Mouse (Mus musculus): ENCODE data around the gene Gatm. TPM values are rescaled to one million over a fixed set of nuclear protein-coding genes. Genes with fewer than 3 reads are reported as not detected.

Gene Gatm
- polyA plus RNA-seq, 1 experiment from 2014 or later: 45.0 TPM

DNA sequence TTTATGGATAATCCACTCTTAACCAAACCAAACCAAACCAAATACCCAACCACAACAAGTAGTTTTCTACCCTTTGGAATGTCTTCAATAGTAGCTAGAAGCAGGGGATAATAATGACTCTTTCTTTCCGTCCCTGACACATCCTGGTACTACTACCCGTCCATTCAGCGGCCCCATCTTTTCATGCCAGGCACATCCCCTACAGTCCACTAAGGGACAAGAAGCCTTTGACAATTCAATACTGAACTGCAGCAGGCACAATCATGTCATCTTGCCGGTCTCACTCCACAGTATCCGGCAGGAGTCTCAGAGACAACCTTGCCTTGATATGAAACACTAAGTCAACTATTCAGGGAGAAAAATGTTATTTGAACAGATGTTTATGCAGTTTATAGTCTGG, 5.3 kb downstream of the Gatm start:
- WGBS: 77% methylated on average over 5 of the region's 5 CpGs
- Histone ChIP-seq H3K4me2 (no peak overlapping the region), H3K36me3 (0 out of 2 replicates have a peak, but pooled peaks cover 3% of the 10 kb centered on the region), H3K4me1 (peaks cover 2% of the 10 kb centered on the region; the same call in 1 of the 2 replicates), H3K27me3 (replicated peaks) (no peaks in the 10 kb centered on the region), H3K27ac (replicated peaks) (no peak overlapping the region), H3K4me3 (replicated peaks) (no peak overlapping the region), H3K9me3 (replicated peaks) (no peaks in the 10 kb centered on the region), H3K9ac (replicated peaks) (no peak overlapping the region)
- no peak for ATAC-seq (ENCODE audit: low FRiP score)

DNA sequence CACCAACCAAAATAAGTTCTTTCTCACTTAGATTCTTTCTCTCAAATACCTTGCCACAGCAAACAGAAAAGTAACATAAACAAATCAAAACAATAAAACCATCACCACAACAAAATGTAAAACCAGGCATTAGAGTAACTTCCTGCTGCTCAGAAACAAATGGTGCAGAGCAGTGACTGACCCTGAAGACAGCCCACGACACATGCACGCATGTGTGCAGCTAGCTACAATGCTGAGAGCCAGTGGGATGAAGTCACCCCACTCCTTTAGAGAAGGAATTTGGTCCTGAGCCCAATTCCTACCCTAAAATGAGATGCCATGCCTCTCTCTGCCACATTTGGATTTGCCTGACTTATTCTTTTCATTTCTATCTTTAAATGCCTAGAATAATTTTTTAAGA, 9.7 kb downstream of the Gatm start:
- Histone ChIP-seq H3K36me3 (peaks cover 10% of the 10 kb centered on the region), H3K4me2 (no peak overlapping the region), H3K27ac (replicated peaks) (no peak overlapping the region), H3K27me3 (replicated peaks) (no peaks in the 10 kb centered on the region), H3K4me3 (replicated peaks) (no peak overlapping the region), H3K9me3 (replicated peaks) (no peaks in the 10 kb centered on the region), H3K9ac (replicated peaks) (no peak overlapping the region), H3K4me1 (no peaks in the 10 kb centered on the region)
- ATAC-seq (ENCODE audit: low FRiP score): no peak
- 85% methylated on average over 2 of the region's 2 CpGs for WGBS

DNA sequence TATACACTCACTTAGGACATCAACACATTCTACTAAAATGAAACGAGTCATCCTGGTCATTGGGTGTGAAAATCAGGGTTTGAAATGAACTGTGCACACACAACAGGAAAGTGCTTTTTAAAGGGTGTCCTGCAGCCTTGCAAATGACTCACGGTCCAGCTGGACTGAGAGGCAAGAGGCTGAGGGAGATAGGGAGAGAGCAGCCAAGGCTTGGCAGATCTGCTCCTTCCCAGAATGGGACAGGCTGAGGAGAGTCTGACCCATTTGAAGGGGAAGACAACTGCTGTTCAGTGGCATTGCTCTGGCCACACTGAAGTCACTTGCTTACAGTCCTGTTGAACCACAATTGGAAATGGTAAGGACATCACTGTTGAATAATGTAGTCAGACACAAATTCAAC, 11.4 kb downstream of the Gatm start:
- no peaks in the 10 kb centered on the region for H3K27me3 ChIP-seq (replicated peaks)
- no peak overlapping the region for H3K9ac ChIP-seq (replicated peaks)
- no peak for ATAC-seq (ENCODE audit: low FRiP score)
- H3K36me3 ChIP-seq: peaks cover 10% of the 10 kb centered on the region
- no peak overlapping the region for H3K4me3 ChIP-seq (replicated peaks)
- H3K9me3 ChIP-seq (replicated peaks): no peaks in the 10 kb centered on the region
- H3K4me2 ChIP-seq: no peak overlapping the region
- H3K27ac ChIP-seq (replicated peaks): no peak overlapping the region
- H3K4me1 ChIP-seq: no peaks in the 10 kb centered on the region
- 89% methylated on average over 2 of the region's 2 CpGs for WGBS

DNA sequence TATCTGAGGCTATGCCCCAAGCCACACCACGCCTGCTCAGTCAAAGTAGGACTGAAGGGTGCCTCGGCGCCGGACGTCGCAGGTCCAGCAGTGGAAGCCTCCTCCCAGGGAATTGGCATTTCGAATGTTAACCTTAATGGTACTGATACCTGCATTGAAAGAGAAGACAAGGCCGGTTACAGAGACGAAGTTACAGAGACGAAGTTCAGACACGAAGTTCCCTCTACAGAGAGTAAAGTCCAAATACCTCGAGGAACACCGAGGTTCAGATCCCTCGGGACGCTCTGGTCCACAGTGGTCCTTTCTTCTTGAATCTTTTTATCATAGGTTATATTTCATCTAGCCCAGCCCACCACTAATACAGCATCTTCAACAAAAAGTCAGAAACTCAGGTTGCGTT, 15.6 kb downstream of the Gatm start:
- H3K27ac ChIP-seq (replicated peaks): no peak overlapping the region
- H3K9ac ChIP-seq (replicated peaks): no peak overlapping the region
- H3K9me3 ChIP-seq (replicated peaks): no peaks in the 10 kb centered on the region
- H3K4me3 ChIP-seq (replicated peaks): no peak overlapping the region
- 93% methylated on average over 16 of the region's 16 CpGs for WGBS
- ATAC-seq (ENCODE audit: low FRiP score): no peak
- H3K4me2 ChIP-seq: no peak overlapping the region
- peaks cover 7% of the 10 kb centered on the region for H3K36me3 ChIP-seq
- no peaks in the 10 kb centered on the region for H3K4me1 ChIP-seq
- no peaks in the 10 kb centered on the region for H3K27me3 ChIP-seq (replicated peaks)

DNA sequence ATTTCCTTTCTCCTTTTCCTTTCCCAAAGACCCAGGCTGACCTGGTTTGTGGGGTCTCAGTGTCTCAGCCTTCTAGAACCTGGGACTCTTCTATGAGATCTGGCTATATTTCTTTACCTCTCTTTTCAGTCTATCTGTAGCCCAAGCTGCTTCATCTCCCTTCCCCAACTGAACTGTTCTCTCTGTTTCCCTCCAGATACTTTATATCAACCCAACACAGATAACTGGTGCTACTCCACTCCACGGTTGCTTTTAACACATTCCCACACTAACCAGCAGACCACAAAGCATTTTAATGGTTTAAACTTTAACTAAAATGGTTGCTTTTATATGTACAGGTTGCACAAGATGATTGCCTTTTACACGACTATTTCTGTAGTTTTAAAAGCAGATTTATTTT, 19.9 kb downstream of the Gatm start:
- Histone ChIP-seq H3K4me3 (replicated peaks) (no peak overlapping the region), H3K27ac (replicated peaks) (no peak overlapping the region), H3K9ac (replicated peaks) (no peak overlapping the region), H3K4me1 (no peaks in the 10 kb centered on the region), H3K9me3 (replicated peaks) (no peaks in the 10 kb centered on the region), H3K36me3 (no peaks in the 10 kb centered on the region), H3K27me3 (replicated peaks) (no peaks in the 10 kb centered on the region), H3K4me2 (no peak overlapping the region)
- ATAC-seq (ENCODE audit: low FRiP score): no peak
- WGBS: 68% methylated on average over 2 of the region's 2 CpGs

DNA sequence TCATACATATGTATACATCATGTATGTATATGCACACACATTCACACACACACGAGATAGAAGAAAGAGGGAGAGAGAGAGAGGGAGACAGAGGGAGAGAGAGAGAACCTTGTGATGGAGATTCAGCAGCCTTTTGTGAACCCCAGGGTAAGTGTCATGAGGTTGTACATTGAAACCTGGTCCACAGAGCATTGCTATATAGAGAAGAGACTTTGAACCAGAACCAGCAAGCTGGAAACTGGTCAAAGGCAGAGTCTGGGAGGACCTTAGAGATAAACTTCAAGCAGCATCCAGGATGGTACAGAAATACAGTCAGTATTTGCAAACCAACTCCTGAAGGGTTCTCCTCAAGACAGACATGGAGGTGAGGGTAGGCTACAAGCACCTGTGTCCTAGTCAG, 20.8 kb downstream of the Gatm start:
- Histone ChIP-seq H3K36me3 (no peaks in the 10 kb centered on the region), H3K4me2 (no peak overlapping the region), H3K4me1 (no peaks in the 10 kb centered on the region), H3K9ac (replicated peaks) (no peak overlapping the region), H3K4me3 (replicated peaks) (no peak overlapping the region), H3K9me3 (replicated peaks) (no peaks in the 10 kb centered on the region), H3K27ac (replicated peaks) (no peak overlapping the region), H3K27me3 (replicated peaks) (no peaks in the 10 kb centered on the region)
- 80% methylated on average over 1 of the region's 1 CpGs for WGBS
- no peak for ATAC-seq (ENCODE audit: low FRiP score)

DNA sequence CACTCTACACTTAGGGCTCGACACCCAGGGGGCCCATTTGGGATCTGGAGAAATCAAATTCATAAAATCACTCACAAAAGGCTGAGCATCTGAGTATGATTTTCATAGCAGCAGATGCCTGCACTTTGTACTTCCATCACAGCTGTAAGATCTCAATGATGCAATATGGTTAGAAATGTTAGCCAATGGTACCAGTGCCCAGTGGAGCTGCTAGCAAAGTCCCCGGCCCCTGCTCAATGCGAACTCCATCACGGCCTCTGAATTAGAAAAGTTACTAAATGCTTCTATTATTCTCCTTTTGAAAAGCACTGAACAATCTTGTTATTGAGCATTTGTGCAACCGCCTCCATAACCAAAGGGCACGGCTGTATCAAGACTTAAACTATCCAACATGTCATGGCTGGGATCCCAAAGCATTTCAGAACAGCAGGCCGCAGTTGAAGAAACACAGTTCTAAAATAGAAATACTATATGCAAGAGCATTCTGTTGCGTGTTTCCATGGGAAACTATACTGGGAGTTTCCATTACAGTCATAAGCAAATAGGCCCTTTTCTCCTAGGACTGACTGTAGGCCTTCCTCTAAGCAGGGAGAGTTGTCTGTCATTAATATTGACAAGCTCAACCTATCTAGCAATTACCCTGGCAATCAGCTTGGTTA, 23.1 kb downstream of the Gatm start:
- ATAC-seq (ENCODE audit: low FRiP score): no peak
- Histone ChIP-seq H3K36me3 (no peaks in the 10 kb centered on the region), H3K27me3 (replicated peaks) (no peaks in the 10 kb centered on the region), H3K4me2 (no peak overlapping the region), H3K27ac (replicated peaks) (no peak overlapping the region), H3K9ac (replicated peaks) (no peak overlapping the region), H3K4me3 (replicated peaks) (no peak overlapping the region), H3K4me1 (no peaks in the 10 kb centered on the region), H3K9me3 (replicated peaks) (no peaks in the 10 kb centered on the region)
- 84% methylated on average over 8 of the region's 8 CpGs for WGBS

DNA sequence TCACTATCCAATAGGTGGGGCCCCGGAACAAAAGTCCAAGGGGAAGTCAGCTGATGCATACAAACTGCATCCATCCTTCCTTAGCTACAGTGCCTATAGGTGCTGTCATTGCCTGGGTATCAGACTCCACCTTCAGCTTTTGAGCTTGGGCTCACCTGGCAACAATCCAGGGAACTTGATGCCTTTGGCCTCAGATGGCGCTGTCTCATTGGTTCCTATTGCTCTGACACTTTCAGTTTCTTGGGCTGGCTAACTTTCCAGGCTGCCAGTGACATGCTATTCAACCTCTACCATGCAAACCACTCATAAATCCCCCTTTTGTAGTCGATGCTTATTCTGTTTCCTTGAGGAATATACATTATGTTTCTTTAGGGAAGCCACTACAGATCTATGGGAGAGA, 24.8 kb downstream of the Gatm start:
- ATAC-seq (ENCODE audit: low FRiP score): no peak
- no peak overlapping the region for H3K27ac ChIP-seq (replicated peaks)
- H3K4me3 ChIP-seq (replicated peaks): no peak overlapping the region
- H3K4me1 ChIP-seq: no peaks in the 10 kb centered on the region
- H3K27me3 ChIP-seq (replicated peaks): no peaks in the 10 kb centered on the region
- 83% methylated on average over 3 of the region's 3 CpGs for WGBS
- no peaks in the 10 kb centered on the region for H3K9me3 ChIP-seq (replicated peaks)
- no peak overlapping the region for H3K9ac ChIP-seq (replicated peaks)
- H3K4me2 ChIP-seq: no peak overlapping the region
- no peaks in the 10 kb centered on the region for H3K36me3 ChIP-seq

DNA sequence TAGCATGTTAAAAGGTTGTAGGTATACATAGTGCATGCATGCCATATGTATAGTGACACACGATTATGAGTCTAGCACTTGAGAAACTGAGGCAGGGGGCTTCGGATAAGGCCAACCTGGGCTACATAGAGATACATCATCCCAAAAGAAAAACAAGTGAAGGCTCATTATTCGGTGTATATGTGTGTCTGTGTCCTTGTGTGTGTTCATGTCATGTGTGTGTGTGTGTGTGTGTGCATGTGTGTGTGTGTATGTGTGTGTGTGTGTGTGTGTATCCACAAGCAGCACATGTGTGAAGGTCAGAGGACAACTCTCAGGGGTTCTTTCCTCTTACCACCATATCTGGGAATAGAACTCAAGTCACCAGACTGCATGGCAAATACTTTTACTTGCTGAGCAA, 28.8 kb downstream of the Gatm start:
- Histone ChIP-seq H3K27me3 (replicated peaks) (no peaks in the 10 kb centered on the region), H3K4me3 (replicated peaks) (no peak overlapping the region), H3K9ac (replicated peaks) (no peak overlapping the region), H3K4me1 (no peaks in the 10 kb centered on the region), H3K27ac (replicated peaks) (no peak overlapping the region), H3K4me2 (no peak overlapping the region), H3K36me3 (no peaks in the 10 kb centered on the region), H3K9me3 (replicated peaks) (no peaks in the 10 kb centered on the region)
- ATAC-seq (ENCODE audit: low FRiP score): no peak
- 91% methylated on average over 3 of the region's 3 CpGs for WGBS

DNA sequence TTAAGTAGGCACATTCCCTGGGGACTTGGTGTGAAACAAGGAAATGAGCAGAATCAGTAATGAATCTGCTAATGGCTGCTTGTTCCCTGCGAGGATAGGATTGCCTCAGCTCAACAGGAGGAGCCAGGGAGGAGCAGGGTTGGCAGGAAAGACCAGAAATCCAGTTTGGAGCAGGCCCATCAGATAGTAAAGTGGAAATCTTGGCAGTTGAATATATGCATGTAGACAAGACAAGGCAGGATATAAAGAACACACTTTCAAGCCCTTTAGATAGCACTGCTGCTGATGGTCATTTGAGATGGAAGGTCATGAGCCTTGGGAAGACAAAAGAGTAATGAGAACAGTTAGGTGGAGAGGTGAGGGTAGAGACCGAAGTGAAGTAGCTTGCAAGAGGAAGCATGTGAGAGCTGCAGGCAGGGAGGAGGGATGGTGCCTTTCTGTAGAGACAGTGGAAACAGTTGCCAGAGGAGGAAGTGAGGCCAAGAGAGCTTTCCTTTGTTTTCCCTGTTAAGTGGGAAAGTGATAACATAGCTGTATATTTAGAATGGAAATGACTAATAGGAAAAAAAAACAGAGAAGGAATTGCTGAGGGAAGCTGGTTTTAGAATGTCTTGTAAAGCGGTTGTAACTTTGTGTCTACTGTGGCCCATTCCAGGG, 29.6 kb downstream of the Gatm start:
- no peak overlapping the region for H3K27ac ChIP-seq (replicated peaks)
- no peak overlapping the region for H3K4me2 ChIP-seq
- no peaks in the 10 kb centered on the region for H3K9me3 ChIP-seq (replicated peaks)
- no peak overlapping the region for H3K9ac ChIP-seq (replicated peaks)
- H3K4me1 ChIP-seq: no peaks in the 10 kb centered on the region
- H3K27me3 ChIP-seq (replicated peaks): no peaks in the 10 kb centered on the region
- no peak for ATAC-seq (ENCODE audit: low FRiP score)
- no peak overlapping the region for H3K4me3 ChIP-seq (replicated peaks)
- H3K36me3 ChIP-seq: no peaks in the 10 kb centered on the region
- 60% methylated on average over 3 of the region's 3 CpGs for WGBS

DNA sequence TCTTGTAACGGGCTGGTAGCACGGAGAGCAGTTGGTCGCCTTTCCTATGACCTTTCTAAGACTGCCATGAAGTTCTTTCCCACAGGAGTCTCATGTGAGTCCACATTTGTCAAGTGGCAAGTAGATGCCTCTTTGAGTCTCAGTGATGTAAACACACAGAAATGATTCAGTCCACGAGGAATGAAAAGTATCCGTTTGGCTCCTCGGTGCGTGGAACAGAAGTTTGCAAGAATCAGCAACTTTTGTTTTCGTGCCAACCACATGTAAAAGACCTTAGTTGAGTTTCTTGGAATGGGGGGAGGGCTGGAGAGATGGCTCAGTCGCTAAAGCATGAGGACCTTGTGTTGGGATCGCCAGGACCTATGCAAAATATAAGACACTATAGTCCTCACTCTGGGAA, 30.7 kb downstream of the Gatm start:
- Histone ChIP-seq H3K9me3 (replicated peaks) (no peaks in the 10 kb centered on the region), H3K36me3 (no peaks in the 10 kb centered on the region), H3K27ac (replicated peaks) (no peak overlapping the region), H3K4me1 (no peaks in the 10 kb centered on the region), H3K4me3 (replicated peaks) (no peak overlapping the region), H3K9ac (replicated peaks) (no peak overlapping the region), H3K27me3 (replicated peaks) (no peaks in the 10 kb centered on the region), H3K4me2 (no peak overlapping the region)
- 81% methylated on average over 10 of the region's 10 CpGs for WGBS
- no peak for ATAC-seq (ENCODE audit: low FRiP score)

DNA sequence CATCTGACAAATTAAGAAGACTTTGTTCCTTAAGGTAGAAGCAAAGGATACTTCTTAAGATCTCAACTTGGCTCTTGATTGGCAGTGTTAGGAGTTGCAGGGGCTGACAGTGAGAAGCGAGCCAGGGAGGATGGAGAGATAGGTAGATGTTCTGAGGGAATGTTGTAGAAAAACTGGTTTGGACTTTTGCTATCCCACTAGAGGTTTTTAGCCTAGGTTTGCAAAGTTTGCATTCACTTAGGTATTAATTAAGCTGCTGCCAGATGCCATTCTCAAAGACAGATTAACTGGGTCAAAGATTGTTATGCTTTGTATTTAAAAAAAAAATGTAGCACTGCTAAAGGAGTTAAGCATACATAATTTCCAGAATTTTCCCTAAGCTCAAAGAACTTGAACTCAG, 33.8 kb downstream of the Gatm start:
- Histone ChIP-seq H3K9ac (replicated peaks) (no peak overlapping the region), H3K4me1 (no peaks in the 10 kb centered on the region), H3K27me3 (replicated peaks) (no peaks in the 10 kb centered on the region), H3K9me3 (replicated peaks) (no peaks in the 10 kb centered on the region), H3K27ac (replicated peaks) (no peak overlapping the region), H3K4me2 (no peak overlapping the region), H3K4me3 (replicated peaks) (no peak overlapping the region), H3K36me3 (no peaks in the 10 kb centered on the region)
- 88% methylated on average over 1 of the region's 1 CpGs for WGBS
- ATAC-seq (ENCODE audit: low FRiP score): no peak

Data from neural tube, embryonic 15.5 days (tissue).